Mouse (Mus musculus) cerebellum, postnatal 10 days (tissue): Measurements from ENCODE around the gene Actr2.
"Not testable (repeated sequence)": the region's sequence is repeated elsewhere in the genome, so short reads cannot be mapped to it uniquely, and the experiment has no call there.

ENCODE experiments used
- DNase-seq, 2 experiments: peaks; one replicate each; pipeline ENCODE4 v3.0.0; 2021; ENCODE audit warnings: mixed read lengths in 2 of 2

Actr2 gene

DNA sequence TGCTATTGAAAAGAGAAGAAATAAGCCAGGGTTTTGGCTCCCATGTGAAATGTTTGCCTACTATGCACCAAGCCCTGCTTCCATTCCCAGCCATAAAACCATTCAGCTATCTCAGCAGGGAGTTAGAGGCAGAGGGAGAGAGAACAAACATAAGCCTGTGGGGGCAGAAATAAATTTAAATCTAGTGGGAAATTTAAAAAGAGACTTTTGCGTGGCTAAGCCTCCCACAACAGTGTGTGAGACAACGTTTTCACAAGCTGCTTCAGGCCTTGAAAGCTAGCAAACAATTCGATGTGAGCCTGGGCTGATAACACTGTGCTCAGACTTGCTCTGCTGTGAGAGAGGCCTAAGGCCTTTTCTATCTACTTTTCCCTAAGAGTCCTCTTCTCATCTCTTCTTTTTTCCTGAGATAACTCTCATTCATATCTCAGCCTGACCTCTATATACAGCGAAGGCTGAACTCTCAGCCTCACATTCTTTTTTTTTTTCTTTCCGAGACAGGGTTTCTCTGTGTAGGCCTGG is 3.4 kb upstream of the Actr2 start:
- no peak for DNase-seq

DNA sequence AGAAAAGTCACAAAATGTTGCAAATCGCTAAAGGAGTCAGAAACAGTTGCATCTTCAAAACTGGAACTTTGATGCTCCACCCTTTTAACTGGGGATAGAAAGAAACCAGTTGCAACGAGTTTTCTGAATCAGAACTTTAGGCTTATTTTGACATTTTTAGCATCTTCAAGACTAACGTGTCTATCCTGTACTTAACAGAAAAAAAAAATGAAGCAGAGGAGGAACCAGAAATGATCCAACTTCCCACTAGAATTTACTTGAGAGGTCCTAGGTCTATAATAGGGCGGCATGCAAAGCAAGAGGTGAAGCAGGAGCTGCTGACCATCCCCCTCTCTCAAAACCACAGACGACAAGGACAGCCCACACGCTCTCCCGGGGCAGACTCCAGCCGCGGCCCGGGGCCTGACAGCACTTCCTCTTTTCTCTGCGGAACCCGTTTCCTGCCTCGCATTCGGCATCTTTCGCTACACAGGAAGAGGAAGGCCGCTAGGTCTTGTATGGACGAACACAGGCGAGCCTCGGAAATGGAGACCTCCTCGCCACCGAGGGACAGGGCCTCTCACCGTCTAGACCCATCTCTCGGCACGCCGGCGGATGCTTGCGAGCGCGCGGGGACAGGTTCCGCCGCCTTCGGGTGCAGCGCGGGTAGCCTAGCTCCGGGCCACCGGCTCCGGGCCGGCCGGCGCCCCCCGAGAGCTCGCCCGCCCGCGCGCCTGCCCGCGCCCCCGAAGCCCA is 540 bp downstream of the Actr2 start:
- peak; percentile 80 for DNase-seq

DNA sequence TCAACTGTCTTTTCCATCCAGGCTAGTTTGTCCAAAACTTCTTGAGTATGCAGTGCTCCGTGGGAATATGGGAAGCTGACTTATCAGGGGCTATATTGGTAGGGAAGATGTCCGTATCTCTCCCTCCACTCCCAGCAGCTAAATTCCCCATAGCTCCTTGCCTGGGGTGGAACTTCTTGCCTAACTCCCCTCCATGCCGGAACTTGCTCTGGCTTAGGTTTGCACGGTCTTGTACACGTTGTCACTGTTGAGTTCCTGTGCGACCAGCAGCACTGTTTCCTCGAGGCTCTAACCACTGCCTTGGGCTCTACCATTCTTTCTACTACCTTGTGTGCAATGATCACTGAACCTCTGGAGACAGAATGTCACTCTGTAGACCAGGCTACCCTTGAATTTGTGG is 4.6 kb downstream of the Actr2 start:
- DNase-seq = no peak

DNA sequence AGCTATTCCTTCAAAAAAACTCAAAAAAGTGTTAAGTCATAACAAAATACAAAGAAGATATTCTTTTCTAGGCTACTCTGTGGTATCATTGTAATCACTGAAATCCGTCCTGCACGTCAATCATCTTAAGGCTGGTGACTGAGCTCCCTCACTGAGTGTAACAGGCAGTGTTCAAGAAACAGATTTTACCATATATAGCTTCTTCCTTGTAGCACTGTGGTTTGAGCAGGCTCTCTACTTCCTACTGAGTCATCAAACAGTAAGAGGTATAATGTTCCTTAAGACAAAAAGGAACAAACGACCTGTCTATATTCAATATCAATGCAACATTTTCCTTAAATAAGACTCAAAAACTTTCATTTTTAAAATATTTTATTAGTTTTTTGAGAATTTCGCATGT is 5.0 kb downstream of the Actr2 start:
- DNase-seq = no peak

DNA sequence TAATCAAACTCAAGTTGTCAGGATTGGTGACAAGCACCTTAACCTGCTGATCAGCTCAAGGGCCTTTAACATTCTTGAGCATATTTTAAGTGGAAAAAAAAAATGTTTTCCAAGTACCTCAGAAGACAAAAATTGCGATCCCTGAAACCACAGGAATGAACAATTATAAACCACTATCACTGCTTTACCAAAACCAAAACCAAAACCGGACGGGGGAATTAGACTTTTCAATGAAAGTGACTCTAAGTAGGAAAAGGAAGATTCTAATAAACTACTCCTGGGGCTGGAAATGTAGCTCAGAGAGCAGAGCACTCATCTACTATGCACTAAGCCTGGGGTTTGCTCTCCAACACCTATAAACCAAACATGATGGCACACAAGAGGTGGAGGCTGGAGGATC is 5.8 kb downstream of the Actr2 start:
- DNase-seq = no peak

DNA sequence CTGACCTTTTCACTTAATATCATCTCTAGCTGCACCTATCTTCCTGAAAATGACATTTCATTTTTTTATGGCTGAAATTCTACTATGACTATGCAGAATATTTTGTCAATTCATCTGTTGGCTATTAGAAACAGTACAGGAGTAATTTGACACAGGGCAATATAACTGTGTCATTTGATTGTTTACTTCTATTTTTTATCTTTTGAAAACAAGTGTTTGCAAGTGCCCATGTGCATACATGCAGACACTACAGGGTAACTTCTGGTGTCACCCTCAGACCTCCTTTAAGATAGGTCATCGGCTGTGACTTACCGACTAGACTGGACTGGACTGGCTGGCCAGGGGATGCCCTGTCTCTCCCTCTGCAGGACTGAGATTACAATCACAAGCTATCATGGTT is 8.8 kb downstream of the Actr2 start:
- DNase-seq = no peak

DNA sequence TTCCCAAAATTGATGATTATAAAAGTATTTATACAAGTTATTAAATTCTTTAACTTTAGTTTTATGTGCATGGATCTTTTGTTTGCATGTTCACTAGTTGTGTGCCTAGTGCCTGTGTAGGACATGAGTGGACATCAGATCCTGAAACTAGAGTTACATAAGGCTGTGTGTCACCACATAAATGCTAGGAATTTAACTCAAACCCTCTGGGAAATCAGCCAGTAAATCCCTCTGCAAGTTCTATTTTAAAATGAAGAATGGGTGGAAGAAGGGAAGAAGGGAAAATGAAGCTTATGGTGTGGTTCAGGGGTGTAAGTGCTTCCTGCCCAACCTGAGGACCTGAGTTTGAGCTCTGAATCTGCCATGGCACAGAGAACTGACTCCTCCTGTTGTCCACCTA is 26.4 kb downstream of the Actr2 start:
- DNase-seq = no peak

DNA sequence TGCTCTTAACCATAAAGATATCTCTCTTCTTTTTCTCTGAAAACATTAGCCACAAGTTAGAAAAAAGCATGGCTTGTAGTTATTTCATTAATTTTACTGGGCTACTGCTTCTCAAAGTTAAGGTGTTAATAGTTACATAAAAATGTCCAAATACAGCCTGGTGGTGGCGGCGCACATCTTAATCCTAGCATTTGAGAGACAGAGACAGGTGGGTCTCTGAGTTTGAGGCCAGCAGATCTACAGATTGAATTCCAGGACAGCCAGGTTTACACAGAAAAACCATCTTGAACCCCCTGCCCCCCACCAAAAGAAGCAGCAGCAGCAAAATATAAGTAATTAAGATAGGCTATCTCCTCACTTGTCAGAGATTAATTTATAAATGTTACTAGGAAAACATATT is 27.1 kb downstream of the Actr2 start:
- DNase-seq = no peak

DNA sequence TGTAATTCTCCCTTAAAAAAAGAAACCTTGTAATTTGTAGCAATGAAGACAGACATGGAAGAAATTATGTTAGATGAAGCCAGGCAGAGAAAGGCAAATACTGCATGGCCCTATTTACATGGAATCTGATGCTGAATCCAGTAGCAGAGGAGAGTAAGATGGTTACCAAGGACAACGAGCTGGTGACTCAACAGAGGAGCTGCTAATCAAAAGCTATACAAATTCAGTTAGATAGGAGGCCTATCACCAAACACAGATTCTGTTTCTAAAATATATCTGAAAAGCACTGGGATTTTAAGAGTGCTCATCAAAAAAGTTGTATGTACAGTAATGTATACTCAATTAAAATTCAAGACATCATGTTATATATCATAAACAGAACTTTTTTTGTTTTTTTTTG is 37.3 kb downstream of the Actr2 start:
- no peak for DNase-seq

DNA sequence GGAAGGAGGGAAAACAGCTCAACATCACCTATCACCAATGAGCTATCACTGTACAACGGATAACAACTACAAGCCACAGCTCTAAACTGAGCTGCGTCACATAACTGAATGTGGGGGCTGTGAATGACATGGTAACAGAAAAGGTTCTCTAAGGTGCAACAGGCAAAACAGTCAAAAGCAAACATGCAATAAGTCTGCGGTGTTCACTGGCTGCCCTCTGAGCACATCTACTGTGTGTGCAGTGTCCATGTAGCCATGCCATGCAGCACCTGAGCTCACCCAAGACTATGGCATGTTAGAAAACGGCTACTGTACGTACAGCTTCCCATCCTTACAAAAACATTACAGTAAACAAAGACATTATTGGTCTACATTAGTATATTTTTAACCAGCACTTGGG is 39.9 kb downstream of the Actr2 start:
- DNase-seq = no peak

DNA sequence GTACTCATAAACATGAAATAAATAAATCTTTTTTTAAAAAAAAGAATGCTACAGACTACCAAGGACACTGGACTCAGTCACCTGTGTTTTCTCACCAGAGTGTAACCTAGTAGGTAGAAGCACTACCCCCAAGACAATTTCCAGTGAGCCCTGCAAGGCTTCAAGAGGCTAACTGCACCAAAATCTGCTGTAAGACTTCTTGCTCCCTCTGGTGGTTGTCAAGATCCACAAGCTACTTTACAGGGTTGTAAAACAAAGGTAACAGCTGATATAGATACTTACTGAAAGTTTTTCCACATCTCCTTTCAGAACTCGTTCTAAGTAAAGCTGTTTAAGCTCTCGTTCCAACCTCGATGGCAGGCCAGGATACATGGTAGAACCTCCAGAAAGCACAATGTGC is 40.5 kb downstream of the Actr2 start:
- peak; percentile 61 to 77 for DNase-seq

DNA sequence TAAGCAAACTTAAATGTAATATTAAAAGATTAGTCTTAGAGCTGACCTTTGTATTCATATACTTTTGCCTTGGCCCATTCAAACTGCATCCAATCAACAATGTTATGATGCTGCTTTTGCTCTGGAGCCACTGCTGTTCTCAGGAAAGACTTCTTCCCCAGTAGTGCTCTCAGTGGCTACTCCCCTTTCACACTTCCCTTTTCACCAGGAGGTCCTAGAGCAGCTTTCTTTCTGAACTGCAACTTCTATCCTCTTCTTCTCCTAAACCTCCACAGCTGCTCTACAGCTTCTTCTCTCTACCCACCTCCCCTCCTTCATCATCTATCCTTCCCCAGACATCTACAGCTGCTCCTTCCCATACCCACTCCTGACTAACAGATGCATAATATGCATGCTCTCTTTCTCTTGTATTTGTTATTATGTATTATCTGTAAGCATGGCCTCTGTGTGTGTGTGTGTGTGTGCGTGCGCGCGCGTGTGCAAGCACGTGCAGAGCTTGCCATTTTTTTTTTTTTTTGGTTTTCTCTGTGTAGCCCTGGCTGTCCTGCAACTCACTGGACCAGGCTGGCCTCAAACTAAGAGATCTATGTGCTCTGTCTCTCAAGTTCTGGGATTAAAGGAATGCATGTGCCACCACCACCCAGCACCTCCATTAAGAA is 44.2 kb downstream of the Actr2 start:
- no peak for DNase-seq

DNA sequence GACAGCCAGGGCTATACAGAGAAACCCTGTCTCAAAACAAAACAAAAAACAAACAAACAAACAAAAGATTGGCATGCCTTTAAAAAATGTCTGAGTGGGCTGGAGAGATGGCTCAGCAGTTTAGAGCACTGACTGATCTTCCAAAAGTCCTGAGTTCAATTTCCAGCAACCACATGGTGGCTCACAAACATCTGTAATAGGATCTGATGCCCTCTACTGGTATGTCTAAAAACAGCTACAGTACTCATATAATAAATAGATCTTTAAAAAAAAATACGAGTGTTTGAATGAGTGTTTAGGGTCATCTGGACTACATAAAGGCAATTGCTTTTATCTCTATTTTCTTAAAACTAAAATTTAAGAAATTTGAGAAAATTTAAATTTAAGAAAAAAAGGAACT is 45.2 kb downstream of the Actr2 start:
- DNase-seq = no peak

DNA sequence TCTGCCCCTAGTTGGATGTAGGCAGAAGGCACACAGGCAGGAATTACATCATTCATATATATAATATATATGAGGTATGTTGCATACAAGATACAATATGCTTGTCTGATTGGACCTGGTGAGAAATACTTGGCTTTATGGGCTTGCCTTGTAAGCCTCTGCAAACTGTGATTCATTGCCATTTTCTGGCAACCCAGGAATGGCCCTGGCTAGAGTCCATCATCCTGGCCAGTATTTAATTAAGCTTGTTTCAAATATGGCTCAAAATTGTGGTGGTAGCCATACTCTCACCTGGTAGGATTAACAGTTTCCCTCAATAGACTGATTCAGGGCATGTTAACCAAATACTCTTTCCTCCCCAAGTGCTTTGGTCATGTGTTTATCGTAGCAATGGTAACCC is 46.6 kb downstream of the Actr2 start:
- peak; percentile 76 for DNase-seq

DNA sequence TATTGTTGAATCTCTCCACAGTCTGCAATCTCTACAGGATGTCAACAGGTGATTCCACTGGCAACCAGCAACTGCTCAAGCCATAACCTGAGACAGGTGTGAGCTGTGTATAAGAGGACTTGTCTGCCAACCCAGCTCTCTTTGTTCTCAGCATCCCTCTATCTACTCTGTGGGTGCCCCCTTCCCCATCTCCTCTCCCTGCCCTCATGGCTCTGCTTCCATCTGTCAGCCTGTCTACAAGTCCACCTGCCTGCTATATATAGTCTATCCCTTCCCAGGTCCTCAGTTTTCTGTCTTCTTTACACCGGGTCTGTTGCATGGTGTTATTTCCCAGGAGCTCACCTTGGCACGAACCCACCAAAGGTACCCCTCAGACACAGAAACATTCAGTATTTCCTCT is 47.8 kb downstream of the Actr2 start:
- peak in 1 of 2 experiments; percentile 43 for DNase-seq

DNA sequence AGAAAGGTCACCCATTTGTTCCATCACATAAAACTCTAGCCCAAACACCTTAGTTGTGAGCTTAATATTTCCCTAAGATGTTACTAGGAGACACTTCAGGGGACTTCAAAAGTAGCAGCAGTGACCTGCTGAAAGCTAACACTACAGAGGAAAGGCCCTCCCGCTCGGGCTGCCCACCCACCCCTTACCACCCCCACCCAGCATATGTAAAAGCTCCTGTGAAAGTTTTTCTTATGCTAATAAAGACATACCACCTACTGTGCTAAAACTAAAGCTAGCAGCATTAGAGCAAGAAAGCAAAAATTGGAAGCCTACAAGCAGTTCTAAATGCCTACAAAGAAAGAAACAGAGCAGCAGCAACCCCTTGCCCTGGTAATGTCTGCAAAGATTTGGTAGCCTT is 48.6 kb downstream of the Actr2 start:
- DNase-seq = not testable (repeated sequence)

DNA sequence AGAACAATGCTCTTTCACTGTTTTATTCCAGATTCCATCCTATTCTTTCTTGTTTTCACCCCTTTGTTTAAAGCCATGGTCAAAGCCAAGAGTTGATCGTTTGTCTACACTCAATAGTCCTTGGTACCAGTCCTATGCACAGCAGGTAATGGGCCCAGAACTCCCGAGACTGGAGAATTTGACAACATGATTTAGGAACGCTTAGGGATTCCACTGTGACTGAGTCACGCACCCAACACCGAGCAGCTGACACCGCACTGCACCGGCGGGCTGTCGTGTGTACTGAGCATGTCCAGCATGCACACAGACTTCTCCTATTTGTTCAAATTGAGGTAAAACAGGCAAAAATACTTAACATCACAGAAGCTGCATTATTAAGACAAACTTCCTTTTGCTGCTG is 49.9 kb downstream of the Actr2 start:
- DNase-seq = not testable (repeated sequence)

DNA sequence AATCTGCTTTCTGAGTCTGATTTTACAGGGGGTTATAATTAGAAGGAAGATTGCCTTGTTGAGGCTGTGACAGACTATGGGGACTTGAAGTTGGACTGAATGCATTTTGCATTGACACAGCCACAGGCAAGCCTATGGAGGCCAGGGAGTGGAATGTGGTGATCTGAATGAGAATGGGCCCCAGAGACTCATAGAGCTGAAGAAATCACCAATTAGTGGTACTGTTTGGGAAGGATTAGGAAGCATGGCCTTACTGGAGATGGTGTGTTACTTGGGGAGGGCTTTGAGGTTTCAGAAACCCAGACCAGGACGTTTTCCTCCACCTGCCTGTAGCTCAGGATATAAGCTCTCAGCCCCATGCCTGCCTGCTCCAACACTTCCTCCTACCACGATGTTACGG is 53.0 kb downstream of the Actr2 start:
- no peak for DNase-seq

DNA sequence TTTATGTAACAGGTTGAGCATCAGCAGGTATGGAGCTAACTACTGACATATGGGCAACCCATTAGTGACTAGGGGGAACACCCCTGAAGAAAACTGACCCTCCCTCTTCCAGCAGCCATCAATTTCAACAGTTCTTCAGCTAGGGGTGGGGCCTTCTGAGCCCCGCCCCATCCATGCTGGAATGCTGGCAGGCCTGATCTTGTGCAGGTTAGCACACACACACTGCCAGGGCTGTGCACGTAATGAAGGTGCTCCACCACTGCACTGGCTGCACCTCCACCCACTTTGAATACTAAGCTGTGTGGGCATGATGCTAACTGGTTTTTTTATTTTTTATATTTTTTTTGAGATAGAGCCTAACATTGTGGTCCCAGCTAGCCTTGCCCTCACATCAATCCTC is 55.3 kb downstream of the Actr2 start:
- no peak for DNase-seq

DNA sequence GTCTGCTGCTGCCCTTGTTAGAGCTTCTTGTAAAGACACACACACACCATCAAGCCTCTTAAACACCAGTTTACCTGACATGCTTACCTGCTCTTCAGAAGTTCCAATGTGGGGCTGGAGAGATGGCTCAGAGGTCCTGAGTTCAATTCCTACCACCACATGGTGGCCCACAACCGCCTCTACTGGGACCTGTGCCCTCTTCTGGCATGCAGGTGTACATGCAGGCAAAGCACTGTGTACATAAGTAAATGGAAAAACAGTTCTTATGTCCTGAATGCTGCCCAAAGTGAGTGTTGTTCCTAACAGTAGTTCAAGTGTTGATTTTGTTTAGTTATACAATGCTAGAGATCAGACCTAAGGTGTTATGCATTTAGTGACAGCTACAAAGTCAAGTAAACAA is 56.5 kb downstream of the Actr2 start:
- DNase-seq = no peak

DNA sequence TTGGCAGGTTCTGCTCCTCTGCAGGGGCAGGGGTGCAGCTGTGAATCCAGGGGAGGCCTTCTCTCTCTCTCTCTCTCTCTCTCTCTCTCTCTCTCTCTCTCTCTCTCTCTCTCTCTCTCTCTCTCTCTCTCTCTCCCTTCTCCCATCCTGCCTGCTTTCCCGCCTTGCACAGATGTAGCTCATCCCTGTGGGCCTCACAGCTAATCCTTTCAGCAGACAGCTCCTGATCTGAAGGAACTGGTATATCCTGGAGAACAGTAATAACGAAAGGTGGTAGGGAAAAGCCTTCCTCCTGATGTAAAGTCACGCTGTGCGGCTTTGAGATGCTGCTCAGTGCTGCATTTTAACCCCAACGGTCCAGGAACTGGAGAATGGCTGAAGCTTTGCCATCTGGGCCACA is 58.1 kb downstream of the Actr2 start:
- DNase-seq = no peak

DNA sequence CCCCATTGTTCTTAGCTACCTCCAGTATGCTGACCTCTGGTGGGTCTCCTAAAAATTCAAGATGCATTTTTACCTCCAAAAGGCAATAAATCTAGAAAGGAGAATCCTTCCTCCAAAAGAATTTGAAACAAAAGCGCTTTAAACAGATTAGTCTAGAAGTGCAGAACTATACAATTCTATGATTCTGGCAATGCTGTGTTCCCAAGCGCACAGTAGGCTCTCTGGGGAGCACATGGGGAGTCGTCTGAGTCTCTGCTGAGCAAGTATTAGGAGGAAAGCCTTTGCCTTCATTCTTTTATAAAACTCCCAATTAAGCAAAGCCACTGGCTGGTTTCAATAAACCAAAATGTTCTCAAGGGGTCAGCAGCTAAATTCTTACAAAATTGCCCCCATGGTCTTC is 58.8 kb downstream of the Actr2 start:
- no peak for DNase-seq

DNA sequence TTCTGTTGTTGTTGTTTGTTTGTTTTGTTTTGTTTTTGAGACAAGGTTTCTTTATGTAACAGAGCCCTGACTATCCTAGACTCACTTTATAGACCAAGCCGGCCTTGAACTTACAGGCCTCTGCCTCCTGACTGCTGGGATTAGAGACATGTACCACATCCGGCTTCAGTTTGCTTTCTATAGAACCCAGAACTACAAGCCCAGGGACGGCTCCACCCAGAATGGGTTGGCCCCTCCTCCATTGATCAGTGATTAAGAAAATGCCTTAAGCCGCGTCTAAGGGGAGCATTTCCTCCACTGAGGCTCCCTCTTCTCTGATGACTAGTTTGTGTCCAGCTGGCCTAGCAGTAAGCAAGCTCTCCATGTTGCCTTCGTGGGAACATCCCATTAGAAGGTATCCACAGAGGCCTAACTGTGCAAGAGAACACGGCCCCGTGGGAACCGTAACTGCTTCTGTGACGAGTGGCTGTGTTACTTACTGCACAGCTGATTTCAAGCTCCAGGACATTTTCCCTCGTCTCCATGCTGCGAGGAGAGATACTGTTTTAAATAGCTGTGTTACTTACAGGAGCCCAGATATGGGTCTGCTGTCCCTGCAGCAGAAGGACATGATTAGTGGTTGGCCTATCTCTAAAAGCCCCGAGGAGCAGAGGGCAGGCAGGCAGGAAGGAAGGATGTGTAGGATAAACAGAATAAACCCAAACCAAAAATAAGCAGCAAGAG is 59.7 kb downstream of the Actr2 start:
- no peak for DNase-seq

DNA sequence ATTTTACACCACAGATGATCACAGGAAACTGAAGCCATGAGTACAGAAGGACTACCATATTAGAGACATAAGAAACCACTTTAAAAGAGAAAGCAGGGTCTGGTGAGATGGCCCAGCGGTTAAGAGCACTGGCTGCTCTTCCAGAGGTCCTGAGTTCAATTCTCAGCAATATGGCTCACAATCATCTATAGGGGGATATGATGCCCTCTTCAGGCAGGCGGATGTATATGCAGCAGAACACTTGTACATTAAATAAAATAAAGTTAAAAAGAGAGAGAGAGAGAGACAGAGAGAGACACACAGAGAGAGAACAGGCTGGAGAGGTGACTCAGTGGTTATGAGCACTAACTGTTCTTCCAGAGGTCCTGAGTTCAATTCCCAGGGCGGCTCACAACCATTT is 67.1 kb downstream of the Actr2 start:
- no peak for DNase-seq
